Mouse (Mus musculus): ENCODE data around the gene Tedc2.

GRCm38 (mm10) chr17:24211631-24212440, 8.8 kb downstream of the Tedc2 start:
- TF ChIP-seq CTCF (IDR thresholded peaks at IDR 0.05; ENCODE audit: low read depth, low read length): no peak
- no peak for TF ChIP-seq POLR2A (IDR thresholded peaks at IDR 0.05; ENCODE audit: borderline replicate concordance, low read depth, low read length)
